In the genomic region with DNA sequence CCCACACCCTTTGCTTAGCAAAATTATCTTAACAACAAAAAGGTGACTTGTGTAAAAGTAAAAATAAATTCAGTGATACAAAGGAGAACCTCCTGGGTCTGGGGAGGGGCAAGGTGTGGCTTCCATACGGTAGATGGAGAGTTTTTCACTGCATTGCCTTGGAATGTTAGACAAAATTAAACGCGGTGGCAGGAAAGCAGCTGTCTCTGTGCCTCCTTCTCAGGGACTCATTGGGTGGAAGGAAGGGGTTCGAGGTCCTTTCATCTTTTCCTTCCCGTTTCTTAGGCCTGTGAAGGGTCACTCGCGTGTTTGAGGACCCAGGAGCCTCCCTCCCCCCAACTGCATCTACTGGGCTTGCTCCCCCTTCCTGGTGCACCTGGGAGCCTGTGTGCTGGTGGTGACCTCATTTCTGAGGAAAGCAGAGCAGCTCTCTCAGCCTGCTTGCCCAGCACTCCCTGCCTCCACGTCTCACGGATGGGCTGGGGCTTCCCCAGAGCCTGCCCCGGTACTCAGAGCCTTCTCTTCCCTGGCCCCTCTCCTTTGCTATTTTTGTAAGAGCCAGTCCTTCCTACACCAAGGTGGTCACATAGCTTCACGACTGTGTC, we compare ENCODE assay signal across 11 mouse cellular contexts. TPM values are rescaled to one million over a fixed set of nuclear protein-coding genes. Genes with fewer than 3 reads are reported as not detected.
DNase-seq lines count a peak whose midpoint lies in the region; ATAC-seq lines count a peak whose summit lies in the region.
"Had no signal": no experiment of that assay in that cellular context is flagged by ENCODE, and none has a peak within 500 bp of the region (broad histone marks: within the 10 kb centered on the region; RNA-seq: fewer than 3 reads in every experiment).

No protein-coding gene starts in this region.

- peak overlapping the region; percentile 100 for H3K9ac ChIP-seq in forebrain, embryonic 13.5 days
- peak overlapping the region; percentile 99 for H3K9ac ChIP-seq in midbrain, embryonic 13.5 days (replicated peaks)
- H3K9ac ChIP-seq: embryonic facial prominence, embryonic 13.5 days had no signal

- DNase-seq in brain, adult 2 months (ENCODE audit: low read depth, low spot score), result peak; percentile 84
- DNase-seq in cerebellum, adult 18-20 months, result peak; percentile 63 to 73
- DNase-seq in lung, postnatal 14 days, result no peak
- DNase-seq in layer of hippocampus, adult 8-10 months (ENCODE audit: low spot score in 2 of 2), result no peak
- DNase-seq in adrenal gland, postnatal 4 days (ENCODE audit: low spot score in 2 of 2), result no peak
- DNase-seq: adrenal gland, postnatal 14 days; gastrocnemius, postnatal 14 days had no signal

- peaks cover 71% of the 10 kb centered on the region for H3K4me1 ChIP-seq in forebrain, embryonic 13.5 days
- peaks cover 88% of the 10 kb centered on the region for H3K4me1 ChIP-seq in midbrain, embryonic 13.5 days (replicated peaks)

- H3K9me3 ChIP-seq in forebrain, embryonic 13.5 days (replicated peaks), result no peaks in the 10 kb centered on the region
- no peaks in the 10 kb centered on the region for H3K9me3 ChIP-seq in midbrain, embryonic 13.5 days
- H3K9me3 ChIP-seq: embryonic facial prominence, embryonic 13.5 days had no signal

- ATAC-seq in forebrain, embryonic 13.5 days, result no peak
- no peak for ATAC-seq in midbrain, embryonic 13.5 days

- peak overlapping the region; percentile 99 for H3K4me2 ChIP-seq in forebrain, embryonic 13.5 days
- peak overlapping the region; percentile 90 for H3K4me2 ChIP-seq in midbrain, embryonic 13.5 days (replicated peaks)
- H3K4me2 ChIP-seq: embryonic facial prominence, embryonic 13.5 days had no signal

- H3K27me3 ChIP-seq in forebrain, embryonic 13.5 days, result no peaks in the 10 kb centered on the region
- H3K27me3 ChIP-seq in midbrain, embryonic 13.5 days, result peaks cover 51% of the 10 kb centered on the region

- H3K36me3 ChIP-seq in forebrain, embryonic 13.5 days (ENCODE audit: poor library complexity, severe bottlenecking), result peaks cover 57% of the 10 kb centered on the region
- peaks cover 19% of the 10 kb centered on the region for H3K36me3 ChIP-seq in midbrain, embryonic 13.5 days
- H3K36me3 ChIP-seq: embryonic facial prominence, embryonic 13.5 days had no signal

- H3K27ac ChIP-seq in forebrain, embryonic 13.5 days, result peak overlapping the region; percentile 100
- H3K27ac ChIP-seq in midbrain, embryonic 13.5 days, result peak overlapping the region; percentile 97
- H3K27ac ChIP-seq: embryonic facial prominence, embryonic 13.5 days had no signal

- H3K4me3 ChIP-seq in forebrain, embryonic 13.5 days, result peak overlapping the region; percentile 99
- H3K4me3 ChIP-seq in midbrain, embryonic 13.5 days (replicated peaks), result peak overlapping the region; percentile 86
- H3K4me3 ChIP-seq: embryonic facial prominence, embryonic 13.5 days; megakaryocyte, embryonic 14.5 days had no signal

- under 1% methylated on average over 11 of the region's 11 CpGs for WGBS in forebrain, embryonic 13.5 days
- WGBS in midbrain, embryonic 13.5 days, result 2% methylated on average over 11 of the region's 11 CpGs

RNA-seq across cellular contexts. Expression of a gene that starts 41.0 kb away (rescaled TPM):
- 29.7 and 30.4 TPM in 2 replicates for polyA plus RNA-seq in forebrain, embryonic 13.5 days (2015; fragmentation: Nextera tagmentation; extraction: Ambion mirVana)
- 22.0 and 23.8 TPM in 2 replicates for polyA plus RNA-seq in midbrain, embryonic 13.5 days (2015; fragmentation: Nextera tagmentation; extraction: Ambion mirVana)
- total RNA-seq in layer of hippocampus, adult 8-10 months (2022), result 100 to 1,000 TPM in 1 of 4 experiments, 10 to 100 TPM in 3; 87.5 to 101 (median 95.1) TPM
- total RNA-seq in adrenal gland, postnatal 4 days (2021), result 10 to 100 TPM; 87.2 to 93.7 TPM

Comparison
In these comparisons a context has a peak if more than half of its experiments do, and no peak if none do; other contexts are left out.
1. DNase-seq: peak in brain, adult 2 months (single experiment) and cerebellum, adult 18-20 months (2 of 2); none in lung, postnatal 14 days (single experiment), layer of hippocampus, adult 8-10 months (0 of 2) and adrenal gland, postnatal 4 days (0 of 2).